ENCODE assay signal across 15 mouse cellular contexts in the genomic region with DNA sequence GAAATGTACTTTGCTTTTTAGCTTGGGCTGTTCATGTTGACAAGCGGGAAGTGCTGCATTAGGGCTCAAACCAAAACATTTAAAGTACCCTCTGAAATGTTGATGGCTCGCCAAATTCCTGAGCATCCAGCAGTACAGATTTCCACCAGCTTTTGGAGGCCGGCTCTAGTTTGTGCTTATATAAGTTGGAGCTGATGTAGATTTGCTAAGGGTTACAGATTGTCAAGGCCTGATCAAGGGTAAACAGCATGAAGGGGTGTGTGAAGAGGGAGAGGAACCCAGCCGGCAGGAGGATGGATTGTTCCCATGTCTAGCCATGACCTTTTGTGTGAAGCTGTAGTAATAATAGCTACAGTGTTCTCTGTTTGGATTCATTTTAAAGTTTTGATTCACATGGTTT. TPM values are rescaled to one million over a fixed set of nuclear protein-coding genes. Genes with fewer than 3 reads are reported as not detected.
DNase-seq lines count a peak whose midpoint lies in the region; ATAC-seq and TF ChIP-seq lines count a peak whose summit lies in the region.
"Had no signal": no experiment of that assay in that cellular context is flagged by ENCODE, and none has a peak within 500 bp of the region (broad histone marks: within the 10 kb centered on the region; RNA-seq: fewer than 3 reads in every experiment).

No protein-coding gene starts in this region.

- H3K27me3 ChIP-seq in heart, embryonic 13.5 days (replicated peaks): peaks cover 7% of the 10 kb centered on the region; the same call in 1 of the 2 replicates
- no peaks in the 10 kb centered on the region for H3K27me3 ChIP-seq in liver, embryonic 16.5 days (ENCODE audit: control insufficient read depth, insufficient read depth, low read depth, low read length)
- H3K27me3 ChIP-seq in liver, embryonic 11.5 days (replicated peaks; ENCODE audit: control insufficient read depth, insufficient read depth, low read length): no peaks in the 10 kb centered on the region
- H3K27me3 ChIP-seq: CH12.LX; hindbrain, embryonic 12.5 days; Patski had no signal

- no peak for TF ChIP-seq POLR2A in bone marrow macrophage, adult 2 months (IDR thresholded peaks at IDR 0.05; ENCODE audit: borderline replicate concordance, low read depth, low read length)

- DNase-seq in heart, postnatal 14 days: no peak
- DNase-seq in liver, embryonic 11.5 days (ENCODE audit: low spot score): no peak
- DNase-seq in natural killer cell, adult 2 months (ENCODE audit: low spot score in 2 of 2): no peak
- DNase-seq: cerebellum, postnatal 25 days; midbrain, embryonic 14.5 days had no signal

- H3K36me3 ChIP-seq in heart, embryonic 13.5 days: no peaks in the 10 kb centered on the region
- no peaks in the 10 kb centered on the region for H3K36me3 ChIP-seq in liver, embryonic 16.5 days (ENCODE audit: control insufficient read depth, insufficient read depth)
- no peaks in the 10 kb centered on the region for H3K36me3 ChIP-seq in liver, embryonic 11.5 days (ENCODE audit: control insufficient read depth, insufficient read depth, low read length)
- H3K36me3 ChIP-seq: hindbrain, embryonic 12.5 days had no signal

- WGBS in heart, embryonic 13.5 days: 55% methylated on average over 4 of the region's 4 CpGs
- WGBS in liver, embryonic 16.5 days (ENCODE audit: insufficient replicate concordance): 51% methylated on average over 4 of the region's 4 CpGs
- 79% methylated on average over 4 of the region's 4 CpGs for WGBS in liver, embryonic 11.5 days

- no peak overlapping the region for H3K4me3 ChIP-seq in heart, embryonic 13.5 days
- H3K4me3 ChIP-seq in liver, embryonic 16.5 days (ENCODE audit: low read depth, low read length): no peak overlapping the region
- H3K4me3 ChIP-seq in liver, embryonic 11.5 days (ENCODE audit: low read depth, low read length): no peak overlapping the region
- no peak overlapping the region for H3K4me3 ChIP-seq in bone marrow macrophage, adult 2 months (ENCODE audit: insufficient read depth, low read length)
- H3K4me3 ChIP-seq: hindbrain, embryonic 12.5 days had no signal

- TF ChIP-seq CTCF in bone marrow macrophage, adult 2 months (IDR thresholded peaks at IDR 0.05; ENCODE audit: low read depth, low read length): no peak

- no peak for ATAC-seq in heart, embryonic 13.5 days (ENCODE audit: extremely low read depth, insufficient number of reproducible peaks, low FRiP score, low TSS enrichment)
- peak; percentile 39 for ATAC-seq in liver, embryonic 16.5 days (ENCODE audit: low read depth)
- no peak for ATAC-seq in liver, embryonic 11.5 days (replicated peaks; ENCODE audit: low FRiP score)
- 0 out of 2 replicates have a peak, but pooled peaks have one; percentile 7 for ATAC-seq in megakaryocyte, adult 5-6 weeks (ENCODE audit: poor library complexity, severe bottlenecking)
- ATAC-seq: Patski had no signal

- no peak overlapping the region for H3K4me2 ChIP-seq in heart, embryonic 13.5 days
- peak overlapping the region; percentile 53; the same call in 1 of the 2 replicates for H3K4me2 ChIP-seq in liver, embryonic 16.5 days (ENCODE audit: low read depth, low read length)
- H3K4me2 ChIP-seq in liver, embryonic 11.5 days: no peak overlapping the region
- H3K4me2 ChIP-seq: hindbrain, embryonic 12.5 days had no signal

- H3K27ac ChIP-seq in heart, embryonic 13.5 days (replicated peaks): peak overlapping the region; percentile 32; the same call in 1 of the 2 replicates
- peak overlapping the region; percentile 1 for H3K27ac ChIP-seq in liver, embryonic 16.5 days (ENCODE audit: low read length)
- H3K27ac ChIP-seq in liver, embryonic 11.5 days (ENCODE audit: low read depth, low read length): no peak overlapping the region
- peak overlapping the region; percentile 67; the same call in 1 of the 2 replicates for H3K27ac ChIP-seq in bone marrow macrophage, adult 2 months (ENCODE audit: insufficient read depth, low read depth, low read length)
- H3K27ac ChIP-seq: hindbrain, embryonic 12.5 days; liver, embryonic 14.5 days had no signal

- no peaks in the 10 kb centered on the region for H3K9me3 ChIP-seq in heart, embryonic 13.5 days
- no peaks in the 10 kb centered on the region for H3K9me3 ChIP-seq in liver, embryonic 16.5 days (replicated peaks; ENCODE audit: control insufficient read depth, low read length)
- no peaks in the 10 kb centered on the region for H3K9me3 ChIP-seq in liver, embryonic 11.5 days (ENCODE audit: control insufficient read depth, low read length)
- H3K9me3 ChIP-seq: hindbrain, embryonic 12.5 days had no signal

- peaks cover 19% of the 10 kb centered on the region for H3K4me1 ChIP-seq in heart, embryonic 13.5 days
- H3K4me1 ChIP-seq in liver, embryonic 16.5 days (ENCODE audit: control insufficient read depth, low read depth, low read length): peaks cover 8% of the 10 kb centered on the region
- H3K4me1 ChIP-seq in liver, embryonic 11.5 days (replicated peaks; ENCODE audit: control insufficient read depth, insufficient read depth, low read length): peaks cover 21% of the 10 kb centered on the region
- H3K4me1 ChIP-seq in bone marrow macrophage, adult 2 months (ENCODE audit: control insufficient read depth, insufficient read depth, low read length): peaks cover 25% of the 10 kb centered on the region
- H3K4me1 ChIP-seq: hindbrain, embryonic 12.5 days had no signal

- intact Hi-C loops in heart, postnatal 14 days (cut with DNase I): no loop called here

- H3K9ac ChIP-seq in heart, embryonic 13.5 days: no peak overlapping the region
- no peak overlapping the region for H3K9ac ChIP-seq in liver, embryonic 16.5 days (ENCODE audit: low read depth, low read length)
- no peak overlapping the region for H3K9ac ChIP-seq in liver, embryonic 11.5 days (ENCODE audit: low read depth, low read length)
- H3K9ac ChIP-seq: hindbrain, embryonic 12.5 days; liver, embryonic 14.5 days had no signal

RNA-seq across cellular contexts. Expression of a gene that starts 22.3 kb away (rescaled TPM):
- polyA plus RNA-seq in heart, embryonic 13.5 days (2015; fragmentation: Nextera tagmentation; extraction: Ambion mirVana): 1.7 and 2.3 TPM in 2 replicates
- 1 to 10 TPM; 6.1 to 7.2 TPM for total RNA-seq in heart, postnatal 14 days (2021)
- polyA plus RNA-seq in liver, embryonic 16.5 days (2015; fragmentation: Nextera tagmentation; extraction: Ambion mirVana): 7.6 and 9.9 TPM in 2 replicates
- polyA plus RNA-seq in liver, embryonic 11.5 days (2014; fragmentation: Nextera tagmentation; extraction: Ambion mirVana): 2.8 and 3.6 TPM in 2 replicates
- polyA plus RNA-seq in bone marrow macrophage, adult 2 months (2012; ENCODE audit: insufficient read depth, insufficient read length, missing spikeins): 65.5 and 75.6 TPM in 2 replicates
- total RNA-seq in megakaryocyte, adult 5-6 weeks (2015): 7.0 and 11.9 TPM in 2 replicates
- total RNA-seq in megakaryocyte, adult 5-6 weeks (2017): 6.2 and 6.8 TPM in 2 replicates

RNA-seq across cellular contexts. Expression of a gene that starts 29.5 kb away (rescaled TPM):
- 0.66 and 0.68 TPM in 2 replicates for polyA plus RNA-seq in heart, embryonic 13.5 days (2015; fragmentation: Nextera tagmentation; extraction: Ambion mirVana)
- total RNA-seq in heart, postnatal 14 days (2021): under 1 TPM; 0.29 to 0.56 TPM
- polyA plus RNA-seq in liver, embryonic 16.5 days (2015; fragmentation: Nextera tagmentation; extraction: Ambion mirVana): 0.73 and 0.84 TPM in 2 replicates
- polyA plus RNA-seq in liver, embryonic 11.5 days (2014; fragmentation: Nextera tagmentation; extraction: Ambion mirVana): 2.3 and 2.8 TPM in 2 replicates
- 0.98 and 1.1 TPM in 2 replicates for polyA plus RNA-seq in bone marrow macrophage, adult 2 months (2012; ENCODE audit: insufficient read depth, insufficient read length, missing spikeins)
- total RNA-seq in megakaryocyte, adult 5-6 weeks (2015): 6.7 and 7.6 TPM in 2 replicates
- total RNA-seq in megakaryocyte, adult 5-6 weeks (2017): 8.3 and 9.0 TPM in 2 replicates
- total RNA-seq: left cerebral cortex, postnatal 25 days had no signal
- polyA plus RNA-seq: frontal cortex, adult 2 months; Patski had no signal

Comparison
In these comparisons a context has a peak if more than half of its experiments do, and no peak if none do; other contexts are left out.
1. ATAC-seq: peak in liver, embryonic 16.5 days (single experiment) and megakaryocyte, adult 5-6 weeks (single experiment); none in heart, embryonic 13.5 days (single experiment) and liver, embryonic 11.5 days (single experiment).